Mouse (Mus musculus) embryonic fibroblast, embryonic 13.5 days (primary cell): Measurements from ENCODE around the gene Ptpn18.

Experiments used
- CTCF ChIP-seq: IDR thresholded peaks from 2 replicates; pipeline ENCODE4 v1.5.1; 2011; ENCODE audit warnings: mild to moderate bottlenecking, control low read depth, low read length, moderate library complexity, borderline replicate concordance; ENCODE audit not compliant: insufficient read depth
- POLR2A ChIP-seq: IDR thresholded peaks from 2 replicates; pipeline ENCODE4 v1.6.1; 2011; ENCODE audit warnings: low read depth, mild to moderate bottlenecking, control low read depth, low read length, moderate library complexity

DNA sequence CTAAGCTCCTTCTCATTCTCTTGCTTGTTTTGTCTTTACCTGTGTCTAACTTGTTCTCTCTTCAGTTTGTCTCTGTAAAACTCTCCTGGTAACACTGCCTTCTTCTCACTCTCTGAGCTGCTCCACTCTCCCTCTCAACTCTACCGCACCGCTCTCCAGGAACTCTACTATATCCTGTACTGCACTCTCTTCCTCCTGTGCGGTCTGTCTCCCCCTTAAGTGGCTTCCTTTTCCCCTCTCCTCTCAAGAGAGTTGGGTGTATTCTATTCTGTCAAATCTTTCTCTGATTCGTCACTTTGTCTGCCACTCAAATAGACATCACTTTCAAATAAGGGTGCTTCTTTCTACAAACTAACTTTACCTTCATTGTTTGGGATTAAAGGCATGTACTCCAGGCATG lies 31.9 kb downstream of the Ptpn18 start:
- TF ChIP-seq CTCF: no peak
- TF ChIP-seq POLR2A: no peak
